Mouse (Mus musculus) limb, embryonic 15.5 days (tissue): ENCODE results near the gene Syn1. TPM values are rescaled to one million over a fixed set of nuclear protein-coding genes. Genes with fewer than 3 reads are reported as not detected.

Experiments used
- ATAC-seq: fragments of 200-750 bp; cut with Nextera tagmentation; 2 replicates; pipeline ENCODE4 v1.8.0; 2017; ENCODE audit warnings: low read depth, moderate TSS enrichment; ENCODE audit not compliant: insufficient number of reproducible peaks, low FRiP score, low TSS enrichment
- H3K27ac ChIP-seq: fragments of 300-500 bp; sonication (generic); 2 replicates; pipeline ENCODE4 v1.5.1; 2015; ENCODE audit warnings: moderate library complexity, mild to moderate bottlenecking, inconsistent platforms
- H3K27me3 ChIP-seq: fragments of 300-500 bp; sonication (generic); 2 replicates; pipeline ENCODE4 v1.6.1; 2015; ENCODE audit warnings: inconsistent platforms
- H3K36me3 ChIP-seq: fragments of 300-500 bp; sonication (generic); 2 replicates; pipeline ENCODE4 v1.6.1; 2015; ENCODE audit warnings: inconsistent platforms
- H3K4me1 ChIP-seq: fragments of 300-500 bp; sonication (generic); 2 replicates; pipeline ENCODE4 v1.6.1; 2015; ENCODE audit warnings: inconsistent platforms
- H3K4me2 ChIP-seq: fragments of 300-500 bp; sonication (generic); 2 replicates; pipeline ENCODE4 v1.6.1; 2015; ENCODE audit warnings: mild to moderate bottlenecking, inconsistent platforms
- H3K4me3 ChIP-seq: fragments of 300-500 bp; sonication (generic); 2 replicates; pipeline ENCODE4 v1.5.1; 2015; ENCODE audit warnings: mild to moderate bottlenecking, inconsistent platforms
- H3K9ac ChIP-seq: fragments of 300-500 bp; sonication (generic); 2 replicates; pipeline ENCODE4 v1.6.1; 2015; ENCODE audit warnings: inconsistent platforms
- H3K9me3 ChIP-seq: fragments of 300-500 bp; sonication (generic); 2 replicates; pipeline ENCODE4 v1.6.1; 2016; ENCODE audit warnings: inconsistent platforms
- WGBS: fragments of 180-500 bp; shearing (Covaris S2); methylation state at CpG from one replicate; pipeline ENCODE4 v1.1.7; 2015; 5-methylcytosine and 5-hydroxymethylcytosine counted together
- microRNA-seq: library from miRNA; unstranded; fragments of <30 nt; microRNA quantifications from one replicate; pipeline ENCODE4, GENCODE M21; 2016
- polyA plus RNA-seq: library from polyadenylated mRNA; unstranded; fragments of >200 nt; fragmentation: Nextera tagmentation; extraction: Ambion mirVana; gene quantifications from 2 replicates; pipeline ENCODE4 v1.2.1, GENCODE M21; 2015

The Syn1 gene
- polyA plus RNA-seq, 1 experiment from 2014 or later, result 0.35 TPM

- H3K4me3 ChIP-seq, result no peak overlapping the region
- WGBS, result 91% methylated on average over 7 of the region's 7 CpGs
- H3K4me2 ChIP-seq, result no peak overlapping the region
- H3K9me3 ChIP-seq, result no peaks in the 10 kb centered on the region
- H3K4me1 ChIP-seq, result no peaks in the 10 kb centered on the region
- H3K9ac ChIP-seq, result no peak overlapping the region
- no peaks in the 10 kb centered on the region for H3K27me3 ChIP-seq
- H3K27ac ChIP-seq, result no peak overlapping the region
- no peak for ATAC-seq
- peaks cover 39% of the 10 kb centered on the region for H3K36me3 ChIP-seq
These were observed 67.0 kb downstream of the Syn1 start for GRCm38 (mm10) chrX:20853794-20854193.

DNA sequence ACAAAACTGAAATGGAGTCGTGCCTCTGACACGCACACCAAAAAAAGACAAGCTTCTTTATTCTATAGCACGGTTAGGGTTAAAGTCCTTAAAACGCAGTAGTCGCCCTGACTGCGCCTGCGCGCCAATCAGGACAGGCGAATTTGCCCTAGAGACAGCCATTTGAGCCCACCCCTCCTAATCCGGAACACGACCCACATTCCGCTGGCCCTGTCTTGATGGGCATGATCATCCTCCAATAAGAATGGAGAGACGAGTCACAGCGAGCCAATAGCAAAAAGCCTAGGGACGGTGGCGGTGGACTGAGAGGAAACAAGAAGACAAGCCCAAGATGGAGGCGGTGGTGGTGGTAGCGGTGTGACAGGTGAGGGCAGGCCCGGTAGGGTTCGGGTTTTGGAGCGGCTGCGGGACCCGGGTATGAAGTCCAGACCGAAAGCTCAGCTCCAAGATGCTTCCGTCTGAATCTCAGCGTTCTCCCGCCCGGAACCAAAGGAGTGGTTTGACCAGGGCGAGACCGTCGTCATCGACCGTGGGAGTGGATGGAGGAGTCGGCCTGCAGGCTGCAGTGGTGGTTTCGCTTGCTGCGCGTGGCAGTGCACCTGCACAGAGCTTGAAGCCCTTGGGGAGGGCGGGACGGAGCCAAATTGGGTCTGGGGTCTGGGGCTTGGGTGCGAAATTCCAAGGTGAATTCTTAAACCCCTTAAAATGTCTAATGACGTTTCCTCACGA is 72.4 kb downstream of the Syn1 start:
- peak overlapping the region; percentile 42 for H3K4me2 ChIP-seq
- peak; percentile 96 for ATAC-seq
- H3K9ac ChIP-seq, result peak overlapping the region; percentile 58
- peaks cover 16% of the 10 kb centered on the region for H3K36me3 ChIP-seq
- H3K4me1 ChIP-seq, result no peaks in the 10 kb centered on the region
- H3K27me3 ChIP-seq, result no peaks in the 10 kb centered on the region
- H3K9me3 ChIP-seq, result no peaks in the 10 kb centered on the region
- H3K27ac ChIP-seq, result peak overlapping the region; percentile 65; the same call in 1 of the 2 replicates
- 22% methylated on average over 42 of the region's 42 CpGs for WGBS
- H3K4me3 ChIP-seq, result peak overlapping the region; percentile 54

DNA sequence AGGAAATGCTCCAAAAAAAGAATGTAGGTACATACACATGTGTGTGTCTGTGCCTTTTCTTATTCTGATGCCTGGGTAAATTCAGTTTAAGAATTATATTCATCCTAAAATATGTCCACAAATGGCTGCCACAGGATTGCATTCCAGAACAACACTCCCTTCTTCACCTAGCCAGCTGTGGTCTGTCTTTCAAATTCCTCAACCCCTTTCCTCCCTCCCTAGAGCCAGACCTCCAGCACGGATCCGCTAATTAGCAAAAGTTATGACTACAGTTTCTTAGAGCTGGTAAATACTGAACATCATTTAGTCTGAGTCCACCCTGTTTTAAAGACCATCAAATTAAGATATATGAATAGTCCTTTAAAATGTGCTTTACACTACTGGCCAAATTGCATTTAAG is 73.0 kb downstream of the Syn1 start:
- Histone ChIP-seq H3K9me3 (no peaks in the 10 kb centered on the region), H3K27me3 (no peaks in the 10 kb centered on the region)
- WGBS, result 26% methylated on average over 2 of the region's 2 CpGs

GRCm38 (mm10) chrX:20847232-20847631 is 73.6 kb downstream of the Syn1 start:
- WGBS, result 86% methylated on average over 3 of the region's 3 CpGs
- no peaks in the 10 kb centered on the region for H3K27me3 ChIP-seq
- no peak overlapping the region for H3K9ac ChIP-seq
- H3K36me3 ChIP-seq, result peaks cover 13% of the 10 kb centered on the region; the same call in 1 of the 2 replicates
- H3K4me2 ChIP-seq, result no peak overlapping the region
- no peak for ATAC-seq
- no peaks in the 10 kb centered on the region for H3K9me3 ChIP-seq
- no peak overlapping the region for H3K27ac ChIP-seq
- H3K4me3 ChIP-seq, result no peak overlapping the region
- no peaks in the 10 kb centered on the region for H3K4me1 ChIP-seq

More for the DNA sequence above, 73.0 kb downstream of the Syn1 start:
- peaks cover 13% of the 10 kb centered on the region; the same call in 1 of the 2 replicates for H3K36me3 ChIP-seq
- no peak overlapping the region for H3K9ac ChIP-seq
- ATAC-seq, result no peak
- H3K4me3 ChIP-seq, result peak overlapping the region; percentile 54
- peak overlapping the region; percentile 65; the same call in 1 of the 2 replicates for H3K27ac ChIP-seq
- no peaks in the 10 kb centered on the region for H3K4me1 ChIP-seq
- H3K4me2 ChIP-seq, result peak overlapping the region; percentile 34

- H3K27ac ChIP-seq, result no peak overlapping the region
- H3K4me1 ChIP-seq, result no peaks in the 10 kb centered on the region
- H3K9me3 ChIP-seq, result no peaks in the 10 kb centered on the region
- ATAC-seq, result peak; percentile 76; the same call in 1 of the 2 replicates
- H3K9ac ChIP-seq, result no peak overlapping the region
- 22% methylated on average over 5 of the region's 5 CpGs for WGBS
- no peaks in the 10 kb centered on the region for H3K27me3 ChIP-seq
- H3K36me3 ChIP-seq, result no peaks in the 10 kb centered on the region
- no peak overlapping the region for H3K4me3 ChIP-seq
- H3K4me2 ChIP-seq, result no peak overlapping the region
These were observed 91.9 kb downstream of the Syn1 start for GRCm38 (mm10) chrX:20828934-20829333.

- Histone ChIP-seq H3K4me3 (peak overlapping the region; percentile 34), H3K27me3 (no peaks in the 10 kb centered on the region), H3K4me1 (0 out of 2 replicates have a peak, but pooled peaks cover 3% of the 10 kb centered on the region), H3K27ac (peak overlapping the region; percentile 63; the same call in 1 of the 2 replicates), H3K9ac (peak overlapping the region; percentile 7; the same call in 1 of the 2 replicates), H3K9me3 (no peaks in the 10 kb centered on the region), H3K4me2 (peak overlapping the region; percentile 52), H3K36me3 (no peaks in the 10 kb centered on the region)
- no peak for ATAC-seq
- WGBS, result 47% methylated on average over 8 of the region's 8 CpGs
These were observed 100.9 kb downstream of the Syn1 start for GRCm38 (mm10) chrX:20819708-20820426.

DNA sequence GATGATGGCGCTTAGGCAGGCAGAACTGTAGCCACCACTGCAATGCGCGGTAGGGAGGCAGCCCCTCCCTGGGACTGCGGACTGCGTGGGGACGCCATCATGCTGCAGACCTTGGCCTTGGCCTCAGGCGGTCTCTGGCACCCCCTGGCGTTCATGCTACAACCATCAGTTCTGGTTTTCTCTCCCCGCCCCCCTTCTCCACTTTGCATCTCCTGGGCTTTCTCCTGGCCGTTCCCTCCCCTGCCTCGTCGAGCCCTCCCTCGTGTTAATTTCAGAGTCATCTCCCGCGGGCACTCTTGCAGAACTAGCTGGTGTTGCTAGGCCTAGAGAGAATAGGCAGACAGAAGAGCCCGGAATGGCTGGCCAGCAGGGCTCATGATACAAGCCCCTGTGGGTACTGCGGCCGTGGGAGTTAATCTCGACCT is 101.6 kb downstream of the Syn1 start:
- H3K9ac ChIP-seq, result peak overlapping the region; percentile 7; the same call in 1 of the 2 replicates
- H3K4me3 ChIP-seq, result peak overlapping the region; percentile 34
- 0 out of 2 replicates have a peak, but pooled peaks cover 3% of the 10 kb centered on the region for H3K4me1 ChIP-seq
- H3K36me3 ChIP-seq, result no peaks in the 10 kb centered on the region
- peak; percentile 83 for ATAC-seq
- H3K27me3 ChIP-seq, result no peaks in the 10 kb centered on the region
- 28% methylated on average over 19 of the region's 19 CpGs for WGBS
- peak overlapping the region; percentile 52 for H3K4me2 ChIP-seq
- peak overlapping the region; percentile 63; the same call in 1 of the 2 replicates for H3K27ac ChIP-seq
- no peaks in the 10 kb centered on the region for H3K9me3 ChIP-seq

DNA sequence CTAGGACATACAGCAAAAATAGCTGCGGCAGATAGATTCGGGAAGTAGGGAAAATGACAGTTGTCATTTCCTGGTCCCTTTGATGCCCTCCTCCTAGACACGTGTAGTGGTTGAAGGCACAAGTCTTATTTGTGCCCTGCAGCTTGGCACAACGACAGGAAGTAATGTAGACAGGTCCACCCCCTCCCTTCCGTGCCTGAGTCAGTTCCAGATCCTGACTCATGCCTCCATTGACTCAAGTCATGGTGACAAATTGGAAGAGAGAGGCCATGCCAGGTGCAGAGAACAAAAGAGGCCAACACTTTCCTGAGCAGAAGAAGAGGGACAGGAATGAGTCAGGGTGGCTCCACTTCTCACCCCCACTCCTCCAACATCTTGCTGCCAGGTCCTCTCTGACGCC is 103.8 kb downstream of the Syn1 start:
- no peaks in the 10 kb centered on the region for H3K27me3 ChIP-seq
- WGBS, result 61% methylated on average over 6 of the region's 6 CpGs
- H3K4me2 ChIP-seq, result no peak overlapping the region
- no peak overlapping the region for H3K9ac ChIP-seq
- H3K4me1 ChIP-seq, result 0 out of 2 replicates have a peak, but pooled peaks cover 3% of the 10 kb centered on the region
- H3K36me3 ChIP-seq, result no peaks in the 10 kb centered on the region
- H3K9me3 ChIP-seq, result no peaks in the 10 kb centered on the region
- no peak for ATAC-seq
- no peak overlapping the region for H3K4me3 ChIP-seq
- no peak overlapping the region for H3K27ac ChIP-seq

Small RNA genes within 50 kb of the gene (microRNA-seq; reads per million reads assigned to microRNA genes)
- not detected for gene Gm24824
- gene Mir5617, result not detected

Other genes with a start within 250 kb of the Syn1 start
- 115 and 119 TPM in 2 replicates for gene Cdk16, start 233.1 kb downstream of the Syn1 start, polyA plus RNA-seq
- 45.3 and 45.6 TPM in 2 replicates for gene Usp11, start 217.1 kb downstream of the Syn1 start, polyA plus RNA-seq
- gene Araf, start 123.2 kb downstream of the Syn1 start, polyA plus RNA-seq, result 107 and 111 TPM in 2 replicates
- gene Timp1, start 50.8 kb downstream of the Syn1 start, polyA plus RNA-seq, result 36.0 and 41.1 TPM in 2 replicates
- gene Cfp, start 10.6 kb upstream of the Syn1 start, polyA plus RNA-seq, result 7.7 and 8.4 TPM in 2 replicates
- gene Elk1, start 29.6 kb upstream of the Syn1 start, polyA plus RNA-seq, result 11.6 and 14.4 TPM in 2 replicates
- 44.3 and 47.3 TPM in 2 replicates for gene Uxt, start 41.0 kb upstream of the Syn1 start, polyA plus RNA-seq
- 6.2 and 7.4 TPM in 2 replicates for gene Zfp182, start 141.3 kb upstream of the Syn1 start, polyA plus RNA-seq
- not detected in 2 replicates for gene Spaca5, start 147.4 kb upstream of the Syn1 start, polyA plus RNA-seq
- 1.8 and 2.7 TPM in 2 replicates for gene Zfp300, start 168.5 kb upstream of the Syn1 start, polyA plus RNA-seq
- gene Ssxa1, start 194.8 kb upstream of the Syn1 start, polyA plus RNA-seq, result not detected in 2 replicates